Mouse (Mus musculus) olfactory bulb, adult 2 months (tissue): ENCODE data around the gene Defa25. TPM values are rescaled to one million over a fixed set of nuclear protein-coding genes. Genes with fewer than 3 reads are reported as not detected.
"Not testable (repeated sequence)": the region's sequence is repeated elsewhere in the genome, so short reads cannot be mapped to it uniquely, and the experiment has no call there.

Source experiments
- H3K27ac ChIP-seq: fragments of 200-500 bp; 2 replicates; pipeline ENCODE4 v1.5.1; 2012; ENCODE audit warnings: low read depth, low read length; ENCODE audit not compliant: insufficient read depth
- H3K4me1 ChIP-seq: fragments of 200-500 bp; 2 replicates; pipeline ENCODE4 v1.6.1; 2012; ENCODE audit warnings: low read length; ENCODE audit not compliant: control insufficient read depth, insufficient read depth
- H3K4me3 ChIP-seq: fragments of 200-500 bp; 2 replicates; pipeline ENCODE4 v1.5.1; 2012; ENCODE audit warnings: mild to moderate bottlenecking, low read depth, low read length, moderate library complexity; ENCODE audit not compliant: insufficient read depth
- CTCF ChIP-seq: fragments of 200-500 bp; IDR thresholded peaks from 2 replicates; pipeline ENCODE4 v1.5.1; 2012; ENCODE audit warnings: low read depth, mild to moderate bottlenecking, low read length, moderate library complexity; ENCODE audit not compliant: insufficient read depth
- POLR2A ChIP-seq: fragments of 200-500 bp; IDR thresholded peaks from 2 replicates; pipeline ENCODE4 v1.6.1; 2012; ENCODE audit warnings: mild to moderate bottlenecking, low read depth, low read length, moderate library complexity; ENCODE audit not compliant: insufficient read depth
- WGBS: fragments of 180-500 bp; shearing (Covaris S2); methylation state at CpG from one replicate; pipeline ENCODE4 v1.1.7; 2018; 5-methylcytosine and 5-hydroxymethylcytosine counted together
- polyA plus RNA-seq: library from polyadenylated mRNA; stranded (reverse); fragments of >200 nt; gene quantifications from 2 replicates; pipeline ENCODE4 v1.2.4, GENCODE M21; 2012; ENCODE audit warnings: low replicate concordance; ENCODE audit not compliant: missing spikeins, insufficient read depth, insufficient read length

The Defa25 gene
- polyA plus RNA-seq, result not detected in 2 replicates

GRCm38 (mm10) chr8:21084142-21084541 lies at the start of gene Defa25:
Gene Defa25 (plus strand): TSS chr8:21084442.
- not testable (repeated sequence) for H3K4me1 ChIP-seq

GRCm38 (mm10) chr8:21054747-21055146 lies 29.5 kb upstream of the Defa25 start, which contains the start of gene Defa23:
Gene Defa23 (plus strand): TSS chr8:21055047.
- H3K4me3 ChIP-seq, H3K4me1 ChIP-seq, H3K27ac ChIP-seq: not testable (repeated sequence)
- no CpG with 5 or more reads among the region's 1 CpGs for WGBS

More at GRCm38 (mm10) chr8:21084142-21084541, at the start of gene Defa25:
- not testable (repeated sequence) for H3K27ac ChIP-seq, H3K4me3 ChIP-seq

GRCm38 (mm10) chr8:21064738-21065137 lies 19.5 kb upstream of the Defa25 start, which contains the start of gene Defa35:
Gene Defa35 (plus strand): TSS chr8:21065038.
- H3K27ac ChIP-seq, H3K4me1 ChIP-seq, H3K4me3 ChIP-seq: not testable (repeated sequence)
- 74% methylated on average over 1 of the region's 1 CpGs for WGBS

GRCm38 (mm10) chr8:21093106-21093505 lies 8.9 kb downstream of the Defa25 start:
- TF ChIP-seq CTCF (no peak), POLR2A (no peak)
- Histone ChIP-seq H3K4me3 (no peak overlapping the region), H3K27ac (no peak overlapping the region), H3K4me1 (no peaks in the 10 kb centered on the region)
- 41% methylated on average over 4 of the region's 4 CpGs for WGBS

GRCm38 (mm10) chr8:21095950-21096349 lies 11.7 kb downstream of the Defa25 start, which contains the start of gene Gm14851:
Gene Gm14851 (minus strand): TSS chr8:21096050.
- WGBS, result 78% methylated on average over 1 of the region's 2 CpGs
- H3K4me1 ChIP-seq, H3K27ac ChIP-seq, H3K4me3 ChIP-seq: not testable (repeated sequence)

- H3K27ac ChIP-seq, H3K4me1 ChIP-seq, H3K4me3 ChIP-seq: not testable (repeated sequence)
- 57% methylated on average over 3 of the region's 3 CpGs for WGBS
These were observed 50.1 kb downstream of the Defa25 start, which contains the start of gene Defa30 for GRCm38 (mm10) chr8:21134342-21134741. Gene Defa30 (plus strand): TSS chr8:21134642.

Other genes with a start within 250 kb of the Defa25 start
- not detected in 2 replicates for gene Defb33, start 191.8 kb upstream of the Defa25 start, polyA plus RNA-seq
- not detected in 2 replicates for gene Gm15056, start 181.8 kb upstream of the Defa25 start, polyA plus RNA-seq
- not detected in 2 replicates for gene Gm6040, start 162.4 kb upstream of the Defa25 start, polyA plus RNA-seq
- not detected in 2 replicates for gene AY761185, start 139.7 kb upstream of the Defa25 start, polyA plus RNA-seq
- gene Defa21, start 58.9 kb upstream of the Defa25 start, polyA plus RNA-seq, result not detected in 2 replicates
- gene Defa23, start 29.4 kb upstream of the Defa25 start, polyA plus RNA-seq, result not detected in 2 replicates
- gene Defa35, start 19.4 kb upstream of the Defa25 start, polyA plus RNA-seq, result not detected in 2 replicates
- not detected in 2 replicates for gene Gm14851, start 11.6 kb downstream of the Defa25 start, polyA plus RNA-seq
- gene Defa30, start 50.2 kb downstream of the Defa25 start, polyA plus RNA-seq, result not detected in 2 replicates
- not detected in 2 replicates for gene Defa22, start 77.8 kb downstream of the Defa25 start, polyA plus RNA-seq
- not detected in 2 replicates for gene Defa31, start 107.2 kb downstream of the Defa25 start, polyA plus RNA-seq
- gene Gm15293, start 117.1 kb downstream of the Defa25 start, polyA plus RNA-seq, result not detected in 2 replicates
- gene Gm15292, start 165.3 kb downstream of the Defa25 start, polyA plus RNA-seq, result not detected in 2 replicates
- gene Defa27, start 231.1 kb downstream of the Defa25 start, polyA plus RNA-seq, result not detected in 2 replicates
- gene Defa29, start 242.6 kb downstream of the Defa25 start, polyA plus RNA-seq, result not detected in 2 replicates